Mouse (Mus musculus): ENCODE measurements around the gene Smpdl3a. TPM values are rescaled to one million over a fixed set of nuclear protein-coding genes. Genes with fewer than 3 reads are reported as not detected.

Gene Smpdl3a
- 10 to 100 TPM; 32.8 to 36.0 TPM for total RNA-seq (2021)
- long read RNA-seq, experiment 1, transcript Smpdl3a-201 (8 exons, 1,961 nt), result major isoform, 14 of 17 reads
- long read RNA-seq, experiment 1, partial matches to known transcripts, result 0 of 17 reads
- long read RNA-seq, experiment 1, other reads (novel, unspliced or antisense), result 3 of 17 reads
- long read RNA-seq, experiment 2, transcript Smpdl3a-201 (8 exons, 1,961 nt), result major isoform, 38 of 46 reads
- long read RNA-seq, experiment 2, partial matches to known transcripts, result 1 of 46 reads
- long read RNA-seq, experiment 2, other reads (novel, unspliced or antisense), result 7 of 46 reads

DNA sequence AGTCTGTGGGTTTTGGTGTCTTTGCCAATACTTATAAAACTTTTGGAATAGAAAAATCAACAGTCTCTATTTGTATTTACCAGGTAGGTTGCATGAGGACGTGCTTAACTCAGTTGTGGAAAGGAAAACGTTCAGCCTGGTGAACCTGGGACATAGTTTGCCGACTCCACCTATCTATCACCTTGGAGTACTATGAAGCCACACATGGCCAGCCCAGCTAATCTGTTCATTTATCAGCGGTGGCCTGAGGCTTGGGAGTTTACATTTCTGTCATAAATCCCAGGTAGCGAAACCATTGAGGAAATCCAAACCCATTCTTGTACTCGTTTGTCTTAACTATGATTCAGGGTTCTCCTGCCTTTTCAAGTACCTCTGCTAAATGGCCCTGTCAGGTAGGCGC lies at the start of gene Smpdl3a:
Smpdl3a (plus strand) TSS at position 318 of the 400 bp plus-strand sequence.
- no peak for DNase-seq (ENCODE audit: low spot score in 2 of 2)

DNA sequence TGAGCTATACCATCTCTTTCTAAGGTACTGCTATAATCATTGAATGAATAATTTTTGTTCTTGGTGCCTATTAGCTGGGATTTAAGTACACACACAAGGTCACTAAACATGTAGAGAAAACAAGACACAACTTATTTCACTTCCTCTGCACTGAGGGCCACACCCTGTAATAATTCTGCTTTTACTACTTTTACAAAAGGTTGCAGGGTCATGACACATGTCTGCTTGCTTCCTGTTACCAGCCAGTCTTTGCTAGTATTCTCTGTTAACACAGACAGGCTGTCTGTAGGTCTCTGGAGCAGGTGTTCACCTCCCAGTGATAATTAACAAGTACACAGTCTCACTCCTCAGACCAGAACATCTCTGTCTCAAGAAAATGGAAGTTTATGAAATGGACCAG lies 48.7 kb upstream of the Smpdl3a start:
- DNase-seq (ENCODE audit: low spot score in 2 of 2), result no peak

DNA sequence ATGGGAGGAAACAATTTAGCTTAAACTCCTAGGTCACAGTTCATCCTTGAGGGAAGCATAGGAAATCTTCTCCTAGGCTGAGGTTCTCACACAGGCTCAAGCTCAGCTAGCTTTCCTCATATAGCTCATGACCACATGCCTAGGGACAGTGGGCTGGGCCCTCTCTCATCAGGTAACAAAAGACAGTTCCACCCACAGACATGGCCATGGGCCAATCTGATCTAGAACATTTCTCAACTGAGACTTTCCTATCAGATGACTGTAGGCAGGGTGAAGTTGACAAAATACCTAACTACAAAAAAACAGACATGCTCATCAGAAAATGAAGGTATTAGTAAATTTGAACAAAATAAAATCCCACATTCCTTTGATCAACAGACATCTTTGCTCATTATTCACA lies 47.0 kb upstream of the Smpdl3a start:
- no peak for DNase-seq (ENCODE audit: low spot score in 2 of 2)

DNA sequence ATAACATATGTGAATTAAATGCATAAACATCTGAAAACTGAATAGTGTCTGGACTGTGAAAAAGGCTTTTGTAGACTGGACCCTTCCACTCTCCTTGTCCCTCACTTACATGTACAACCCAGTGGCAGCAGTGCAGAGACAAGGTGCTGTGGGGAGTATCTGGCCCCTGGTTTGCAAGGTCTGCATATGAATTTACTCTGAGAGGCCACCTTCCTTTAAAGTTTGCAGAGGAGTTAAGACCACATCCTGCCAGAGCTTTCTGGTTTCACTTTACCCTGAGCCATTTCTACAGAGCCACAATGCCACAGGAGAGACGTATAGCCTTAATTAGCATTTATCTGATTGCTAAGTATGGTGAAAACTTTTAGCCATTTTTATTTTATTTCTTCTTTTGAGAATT lies 40.8 kb upstream of the Smpdl3a start:
- DNase-seq (ENCODE audit: low spot score in 2 of 2), result no peak

DNA sequence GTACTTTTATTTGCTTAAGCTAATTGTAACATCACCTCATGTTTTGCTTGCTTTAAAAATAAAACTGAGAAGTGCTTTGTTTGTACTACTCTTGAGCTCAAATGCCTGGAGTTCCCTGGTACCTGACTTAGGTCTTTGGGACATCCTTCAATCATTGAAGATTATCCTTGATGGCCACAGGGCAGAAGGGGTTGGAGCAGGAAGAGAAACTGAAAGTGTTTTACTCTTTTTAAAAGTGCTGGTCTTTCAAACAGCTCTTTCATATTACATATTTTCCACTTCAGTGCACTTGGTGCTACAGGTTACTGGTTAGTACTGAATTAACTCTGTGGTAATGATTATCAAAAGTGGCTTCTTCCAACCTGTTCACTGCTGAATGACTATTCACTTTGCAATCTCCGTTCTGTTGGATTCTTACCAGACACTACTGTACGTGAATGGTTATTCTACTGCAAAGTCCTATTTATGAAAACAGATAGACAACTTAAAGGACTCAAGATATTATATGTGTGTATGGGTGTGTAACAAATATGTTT lies 38.9 kb upstream of the Smpdl3a start:
- no peak for DNase-seq (ENCODE audit: low spot score in 2 of 2)

DNA sequence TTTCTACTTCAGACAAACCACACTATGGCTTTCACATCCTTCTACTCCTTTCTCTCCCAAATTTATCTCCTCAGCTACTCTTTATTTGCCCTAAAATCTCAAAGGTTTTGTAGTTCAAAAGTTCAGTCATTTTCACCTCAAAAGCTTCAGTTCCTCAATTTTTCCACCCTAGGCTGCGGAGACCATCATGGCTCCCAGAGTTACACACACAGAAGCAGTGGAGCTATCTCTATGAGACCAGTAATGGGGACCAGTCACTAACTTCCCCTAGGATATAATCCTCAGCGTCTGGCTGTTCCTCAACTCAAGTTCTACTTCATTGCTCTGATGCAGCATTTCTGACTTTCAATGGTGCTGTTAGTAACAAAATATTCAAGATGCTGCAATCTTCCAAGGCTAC lies 35.1 kb upstream of the Smpdl3a start:
- DNase-seq (ENCODE audit: low spot score in 2 of 2), result no peak

DNA sequence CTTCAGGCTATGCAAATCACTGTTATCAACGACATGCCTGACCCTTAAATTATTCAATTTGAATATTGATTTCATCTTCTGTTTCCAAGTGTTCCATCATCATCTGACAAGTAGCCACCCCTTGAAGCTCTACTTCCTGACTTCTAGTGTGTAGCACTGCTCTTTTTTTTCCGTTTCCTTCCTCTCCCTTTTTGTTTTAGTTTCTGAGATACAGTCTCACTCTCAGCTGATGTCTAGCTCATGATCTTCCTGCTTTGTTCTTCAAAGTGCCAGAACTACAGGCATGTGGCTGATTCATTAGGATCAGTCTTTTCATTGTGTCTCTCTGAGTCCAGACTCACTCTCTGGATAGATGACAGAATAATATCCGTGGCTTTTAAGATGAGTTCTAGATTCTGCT lies 33.4 kb upstream of the Smpdl3a start:
- DNase-seq (ENCODE audit: low spot score in 2 of 2), result no peak

DNA sequence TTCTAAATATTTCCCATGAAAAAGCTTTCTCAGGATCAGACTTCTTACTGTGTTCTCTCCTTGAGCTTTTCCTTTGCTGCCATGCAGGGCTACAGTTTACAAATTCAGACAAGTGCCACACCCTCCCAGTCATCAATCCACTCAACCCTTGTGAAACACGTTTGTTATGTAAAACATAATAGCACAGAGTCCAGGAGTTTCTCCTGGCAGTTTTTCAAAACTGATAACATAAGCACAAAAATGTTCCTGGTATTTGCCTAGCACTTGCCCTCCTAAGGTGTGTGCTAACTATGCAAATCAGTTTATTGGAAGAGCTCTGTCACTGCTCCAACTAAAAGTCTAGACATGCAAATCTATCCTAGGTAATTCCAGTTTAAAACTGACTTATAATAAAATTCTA lies 31.1 kb upstream of the Smpdl3a start:
- DNase-seq (ENCODE audit: low spot score in 2 of 2), result no peak

DNA sequence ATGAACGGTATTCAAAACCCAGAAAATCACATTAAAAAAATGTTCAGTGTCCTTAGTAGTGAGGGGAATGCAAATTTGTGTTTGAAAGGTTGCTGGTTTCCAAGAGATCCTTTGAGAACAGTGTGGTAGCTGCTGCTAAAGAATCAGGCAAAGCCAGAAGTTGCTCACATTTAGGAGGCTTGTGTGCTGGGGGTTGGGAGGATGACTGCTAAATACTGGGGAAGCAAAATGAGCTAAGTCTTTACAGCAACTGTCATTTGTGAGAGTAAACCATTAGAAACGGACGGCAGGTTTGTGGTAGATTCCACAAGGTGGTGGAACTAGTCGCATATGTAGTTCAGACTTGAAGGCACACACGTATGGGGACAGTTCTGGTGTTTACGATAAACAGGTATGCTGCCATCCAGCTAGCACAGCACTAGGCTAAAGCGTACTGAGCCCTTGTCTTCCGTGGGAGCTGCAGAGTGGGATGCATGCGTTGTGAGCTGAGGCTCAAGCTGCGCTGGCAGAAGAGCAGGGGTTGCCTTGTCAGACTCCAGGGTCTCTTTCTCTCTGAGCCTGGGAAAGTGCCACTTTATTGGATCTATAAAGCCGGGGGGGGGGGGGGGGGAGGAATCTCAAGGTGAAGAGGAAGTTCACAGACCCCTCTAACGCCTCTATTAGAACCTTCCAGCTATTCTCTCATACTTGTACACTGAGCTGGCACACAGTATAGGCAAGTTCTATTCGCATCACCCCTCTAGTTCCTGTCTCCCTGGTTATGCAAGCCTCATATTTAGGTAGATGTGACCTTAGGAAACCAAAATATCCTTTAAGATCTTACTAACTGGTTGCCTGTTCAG lies 10.6 kb upstream of the Smpdl3a start:
- DNase-seq (ENCODE audit: low spot score in 2 of 2), result no peak

DNA sequence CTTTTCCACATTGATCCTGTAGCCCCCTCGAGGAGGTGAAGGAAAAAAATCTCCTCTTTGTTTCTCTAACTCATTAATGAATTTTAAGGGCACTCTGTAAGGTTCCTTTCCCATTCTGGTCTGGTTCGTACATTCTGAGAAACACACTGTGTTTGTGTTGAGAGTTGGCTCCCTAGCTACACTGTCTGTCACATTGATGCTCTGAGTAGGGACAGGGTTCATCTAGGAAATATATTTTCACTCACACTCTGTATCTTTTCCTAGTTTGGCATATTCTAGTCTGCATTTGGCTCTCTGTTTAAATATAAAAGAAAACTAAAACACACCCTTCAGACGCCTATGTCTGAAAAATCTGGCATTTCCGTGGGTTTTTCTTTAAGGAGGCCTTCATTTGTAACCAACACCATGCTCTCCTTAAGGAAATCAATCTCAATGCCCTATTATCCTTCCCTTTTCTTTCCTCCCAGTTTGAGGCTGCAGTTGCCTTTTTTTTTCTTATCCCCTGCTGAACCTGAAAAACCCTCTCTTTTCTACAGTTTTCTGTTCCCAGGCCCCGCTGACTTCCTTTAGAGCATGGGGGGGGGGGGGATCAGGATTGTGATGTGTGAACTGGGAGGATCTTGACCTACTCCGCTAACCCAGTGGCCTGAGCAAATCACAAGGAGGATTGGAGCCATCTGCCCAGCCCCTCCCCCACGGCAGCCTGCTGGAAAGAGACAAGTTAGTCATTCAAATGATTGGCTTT lies 9.8 kb upstream of the Smpdl3a start:
- DNase-seq (ENCODE audit: low spot score in 2 of 2), result peak; percentile 21 to 49

DNA sequence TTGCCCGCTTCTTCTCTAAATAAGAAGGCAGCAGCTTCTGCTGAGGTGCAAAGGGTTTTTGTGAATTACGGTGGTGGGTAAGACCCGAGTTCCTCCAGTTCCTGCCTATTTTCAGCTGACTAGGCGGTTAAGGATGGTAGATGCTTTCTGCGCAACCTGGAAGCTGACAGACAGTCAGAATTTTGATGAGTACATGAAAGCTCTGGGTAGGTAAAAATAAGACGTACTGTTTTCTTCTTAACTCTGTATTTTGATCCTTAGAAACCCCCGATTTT lies 9.3 kb upstream of the Smpdl3a start, which contains the start of gene Fabp7:
Fabp7 (plus strand) TSS at position 6 of the 275 bp plus-strand sequence.
- DNase-seq (ENCODE audit: low spot score in 2 of 2), result no peak

DNA sequence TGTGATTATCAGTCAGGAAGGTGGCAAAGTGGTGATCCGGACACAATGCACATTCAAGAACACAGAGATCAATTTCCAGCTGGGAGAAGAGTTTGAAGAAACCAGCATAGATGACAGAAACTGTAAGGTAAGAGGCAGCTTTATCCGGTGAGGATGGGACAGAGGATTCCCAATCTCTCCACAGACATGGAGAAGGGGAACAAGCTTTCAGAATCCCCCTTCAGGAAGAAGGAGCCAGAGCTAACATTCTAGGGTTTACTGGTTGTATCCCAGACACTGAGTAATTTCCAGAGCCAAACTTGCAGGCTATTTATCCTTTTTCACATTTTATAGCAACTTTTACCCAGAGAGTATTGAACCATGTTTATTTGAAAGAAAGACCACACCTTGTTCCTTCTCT lies 8.6 kb upstream of the Smpdl3a start:
- DNase-seq (ENCODE audit: low spot score in 2 of 2), result no peak

DNA sequence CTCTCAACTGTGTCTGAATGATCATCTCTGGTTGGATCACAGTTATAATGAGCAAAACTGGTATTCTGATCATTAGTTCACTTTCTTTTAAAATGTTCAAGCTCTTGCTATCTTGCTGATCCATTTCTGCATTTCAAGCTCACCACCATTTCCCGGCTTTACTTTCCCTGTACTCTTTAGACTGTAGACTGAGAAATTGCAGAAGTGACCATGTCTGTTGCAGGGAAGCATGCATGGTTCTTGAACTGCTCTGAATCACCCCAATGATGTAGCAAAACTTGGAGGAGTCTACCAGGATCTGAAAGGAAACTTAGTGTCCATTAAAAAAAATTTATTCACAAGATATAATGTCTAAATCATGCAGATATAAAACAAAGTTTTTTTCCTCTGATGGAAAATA lies 1.2 kb upstream of the Smpdl3a start:
- no peak for DNase-seq (ENCODE audit: low spot score in 2 of 2)

DNA sequence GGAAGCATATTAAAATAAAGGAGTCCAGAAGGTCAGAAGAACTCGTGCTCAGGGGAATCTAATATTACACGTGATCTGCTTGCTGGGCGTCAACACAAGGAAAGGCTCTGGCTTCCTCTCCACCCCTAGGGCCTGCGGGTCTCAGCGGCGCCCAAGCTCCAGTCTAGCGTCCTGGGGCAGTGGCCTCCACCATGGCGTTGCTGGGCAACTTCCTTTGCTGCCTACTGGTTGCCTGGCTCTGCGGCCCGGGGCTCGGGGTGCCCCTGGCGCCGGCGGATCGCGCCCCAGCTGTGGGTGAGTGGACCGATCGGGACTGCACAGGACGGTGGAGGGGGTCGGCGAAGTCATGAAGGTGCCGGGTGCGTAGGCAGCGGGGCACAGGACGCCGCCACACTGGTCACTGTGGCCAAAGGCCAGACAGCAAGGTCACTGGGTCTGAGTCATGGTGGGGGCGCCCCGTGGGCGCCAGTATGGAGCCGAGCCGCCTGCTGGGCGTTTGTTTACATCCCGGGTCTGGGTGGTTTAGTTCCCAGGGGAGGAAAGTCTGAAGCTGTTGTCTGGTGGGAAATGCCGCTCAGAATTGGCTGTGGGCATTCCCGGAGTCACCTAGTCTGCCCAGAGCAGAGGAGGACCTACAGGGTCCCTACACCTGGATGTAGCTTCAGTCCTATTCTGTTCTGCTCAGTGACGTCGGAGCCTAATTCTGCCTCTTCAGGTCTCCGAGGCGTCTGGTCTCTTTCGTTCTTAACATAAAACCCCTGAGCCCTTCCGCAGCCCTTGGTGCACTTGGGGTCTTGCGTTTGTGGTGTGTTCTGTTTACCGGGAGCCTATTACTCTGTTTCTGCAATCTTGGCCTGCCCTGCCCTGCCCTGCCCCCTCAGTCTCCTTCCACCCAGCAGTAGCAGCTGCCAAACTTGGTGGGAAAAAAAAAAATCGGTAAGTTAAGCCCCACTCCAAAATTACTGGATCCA lies 641 bp downstream of the Smpdl3a start:
- peak; percentile 30 to 51 for DNase-seq (ENCODE audit: low spot score in 2 of 2)

DNA sequence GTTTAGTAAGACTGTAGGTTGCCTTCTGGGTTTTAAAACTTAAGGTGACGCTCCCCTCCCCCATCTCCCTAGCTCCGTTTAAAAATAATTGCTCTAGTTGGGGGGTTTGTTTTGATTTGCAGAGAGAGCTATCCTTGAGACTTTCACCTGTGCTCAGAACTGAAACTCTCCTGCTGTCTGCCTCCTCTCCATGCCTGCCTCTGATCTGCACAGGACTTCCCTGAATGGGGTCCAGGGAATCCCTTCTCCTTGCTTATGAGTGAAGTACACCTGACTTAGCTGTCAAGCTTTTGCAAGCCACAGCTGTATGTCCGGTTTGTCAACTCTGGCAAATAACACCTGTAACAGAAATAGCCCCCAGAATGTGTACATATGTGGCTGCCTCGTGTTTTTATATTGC lies 1.4 kb downstream of the Smpdl3a start:
- no peak for DNase-seq (ENCODE audit: low spot score in 2 of 2)

DNA sequence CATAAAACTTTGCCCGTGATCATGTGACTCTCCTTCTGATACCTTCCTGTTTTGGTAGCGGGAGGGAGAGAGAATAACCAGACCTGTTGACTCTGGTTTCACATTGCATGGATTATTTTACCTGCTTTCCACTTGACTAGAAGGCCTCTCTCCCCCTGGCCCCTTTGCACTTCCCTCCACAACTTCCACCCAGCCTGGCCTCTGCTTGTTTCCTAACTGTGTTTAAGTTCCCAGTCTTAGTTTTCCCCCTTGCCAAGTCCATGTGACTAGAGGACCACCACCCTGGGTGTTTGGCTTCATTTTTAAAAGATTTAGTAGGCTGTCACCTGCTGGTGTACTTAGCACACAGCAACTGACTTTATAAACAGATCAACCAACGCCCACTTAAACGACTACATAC lies 1.9 kb downstream of the Smpdl3a start:
- no peak for DNase-seq (ENCODE audit: low spot score in 2 of 2)

DNA sequence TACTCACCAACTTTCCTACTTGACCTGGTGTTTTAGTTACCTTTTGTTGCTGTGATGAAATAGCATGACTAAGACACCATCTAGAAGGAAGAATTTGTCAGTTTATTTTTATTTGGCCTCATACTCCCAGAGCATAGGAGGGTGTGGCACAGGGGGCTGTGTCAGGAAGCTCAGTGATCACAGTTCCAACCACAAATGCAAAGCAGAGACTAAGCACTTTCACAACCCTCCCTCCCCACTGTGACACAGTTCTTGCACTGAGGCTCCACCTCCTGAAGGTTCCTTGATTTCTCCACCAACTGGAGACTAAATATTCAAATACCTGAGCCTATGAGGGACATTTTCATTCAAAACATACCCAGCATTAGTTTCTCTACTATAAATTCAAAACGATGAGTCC lies 5.4 kb downstream of the Smpdl3a start:
- no peak for DNase-seq (ENCODE audit: low spot score in 2 of 2)

DNA sequence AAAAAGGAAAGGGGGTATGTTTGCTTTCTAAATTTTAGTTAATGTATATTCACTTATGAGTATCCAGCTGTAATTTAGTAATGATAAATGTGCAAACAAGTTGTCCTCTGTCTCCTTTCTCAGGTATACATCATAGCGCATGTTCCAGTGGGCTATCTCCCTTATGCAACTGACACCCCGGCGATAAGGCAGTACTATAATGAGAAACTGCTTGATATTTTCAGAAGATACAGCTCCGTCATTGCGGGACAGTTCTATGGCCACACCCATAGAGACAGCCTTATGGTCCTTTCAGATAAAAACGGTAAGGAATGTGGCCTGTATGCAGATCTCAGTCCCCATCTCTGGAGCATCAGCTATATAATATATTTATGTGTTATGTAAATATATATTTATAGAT lies 13.6 kb downstream of the Smpdl3a start:
- no peak for DNase-seq (ENCODE audit: low spot score in 2 of 2)

DNA sequence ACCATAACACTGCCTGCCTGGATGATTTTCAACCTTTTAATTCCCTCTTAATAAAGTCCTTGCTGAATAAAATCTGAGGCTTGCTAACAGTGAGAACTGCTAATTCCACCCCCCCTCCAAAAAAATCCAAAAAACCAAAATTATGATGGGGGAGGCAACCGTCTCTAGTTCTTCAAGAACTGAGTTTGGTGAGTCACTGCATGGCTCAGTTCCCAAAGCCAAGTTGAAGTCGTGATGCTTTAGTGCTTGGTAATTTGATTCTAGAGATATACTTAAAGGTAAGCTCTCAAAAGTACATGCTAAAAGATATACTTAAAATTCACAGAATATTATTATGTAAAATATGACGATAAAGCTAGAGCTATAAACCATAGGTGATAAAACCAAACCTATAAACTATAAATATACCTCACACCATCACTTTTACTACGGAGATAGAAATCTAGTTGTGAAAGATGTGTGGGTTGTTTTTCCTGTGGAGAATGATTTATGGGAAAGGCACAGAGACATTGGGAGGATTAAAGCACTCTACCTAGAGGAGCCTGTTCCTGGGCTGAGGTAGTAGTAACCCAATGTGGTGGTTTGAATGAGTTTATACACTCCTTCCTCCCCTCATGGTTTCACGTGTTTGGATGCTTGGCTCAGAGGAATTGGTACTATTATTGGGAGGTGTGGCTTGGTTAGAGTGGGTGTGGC lies 18.2 kb downstream of the Smpdl3a start:
- no peak for DNase-seq (ENCODE audit: low spot score in 2 of 2)

DNA sequence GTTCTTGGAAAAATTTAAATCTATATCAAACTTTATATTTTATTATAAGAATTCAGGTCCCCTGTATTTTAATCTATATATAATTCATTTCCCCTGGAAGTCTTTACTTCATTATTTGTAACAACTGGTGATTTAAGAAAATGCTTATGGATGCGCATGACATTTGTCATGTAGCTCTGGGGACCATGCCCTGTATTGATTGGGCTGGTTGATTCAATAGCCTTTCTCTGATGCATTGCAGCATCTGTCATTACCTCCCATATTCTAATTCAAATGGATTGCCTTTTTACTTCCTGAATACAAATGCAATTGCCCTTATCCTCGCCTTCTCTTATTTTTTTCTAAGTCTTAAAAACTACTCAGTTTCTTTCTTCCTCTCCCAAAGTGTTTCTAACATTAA lies 20.2 kb downstream of the Smpdl3a start:
- DNase-seq (ENCODE audit: low spot score in 2 of 2), result no peak

Measured in adrenal gland, postnatal 4 days (tissue).